Mouse (Mus musculus): Measurements from ENCODE around the gene Cat. TPM values are rescaled to one million over a fixed set of nuclear protein-coding genes. Genes with fewer than 3 reads are reported as not detected.

The Cat gene
- 77.8 TPM for polyA plus RNA-seq (2017; shearing (Covaris generic))

DNA sequence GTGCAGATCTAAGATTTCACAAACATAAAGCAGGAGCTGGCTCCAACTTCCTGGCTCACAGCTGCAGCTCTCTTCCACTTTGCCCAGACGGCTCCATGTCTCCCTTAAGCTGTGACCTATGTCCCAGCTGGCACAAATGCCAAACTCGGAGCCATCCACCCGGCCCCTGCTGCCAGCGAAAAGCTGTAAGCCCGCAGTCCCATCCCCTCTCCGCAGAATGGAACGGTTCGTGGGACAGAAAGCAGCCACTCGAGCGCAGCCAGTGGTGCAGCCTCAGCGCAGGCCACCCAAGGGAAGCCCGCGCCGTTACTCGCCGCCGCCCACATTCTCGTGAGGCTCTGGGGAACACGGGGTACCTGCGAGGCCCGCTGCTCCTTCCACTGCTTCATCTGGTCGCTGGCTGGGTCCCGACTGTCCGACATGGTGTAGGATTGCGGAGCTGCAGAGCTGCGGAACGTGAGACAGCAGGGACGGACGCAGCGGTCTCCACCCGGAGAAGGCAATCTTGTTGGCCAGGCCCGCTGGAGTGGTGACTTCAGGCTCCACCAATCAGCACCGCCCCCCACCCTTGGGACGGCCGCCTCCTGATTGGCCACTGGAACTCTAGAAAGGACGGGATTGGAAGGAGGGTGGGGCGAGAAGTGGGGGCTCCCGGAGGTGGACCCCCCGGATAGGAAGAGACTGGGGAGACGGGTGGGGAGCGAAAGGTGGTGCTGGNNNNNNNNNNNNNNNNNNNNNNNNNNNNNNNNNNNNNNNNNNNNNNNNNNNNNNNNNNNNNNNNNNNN lies at the start of gene Cat:
TSS of gene Cat (minus strand) at position 544 of the 785 bp plus-strand sequence.

GRCm38 (mm10) chr2:103411348-103411747 lies 73.6 kb downstream of the Cat start, which contains the start of gene Elf5:
Gene Elf5, plus strand, starts transcription at chr2:103411688.

Other genes starting within 250 kb of the Cat start
- gene Ehf, start 181.9 kb downstream of the Cat start, polyA plus RNA-seq (2017; shearing (Covaris generic)), result not detected
- not detected for gene Elf5, start 73.5 kb downstream of the Cat start, polyA plus RNA-seq (2017; shearing (Covaris generic))
- 94.0 TPM for gene Abtb2, start 81.2 kb upstream of the Cat start, polyA plus RNA-seq (2017; shearing (Covaris generic))

Data from naive thymus-derived CD4-positive, alpha-beta T cell, adult 5 months (primary cell).